Mouse (Mus musculus): ENCODE measurements around the gene Dag1. TPM values are rescaled to one million over a fixed set of nuclear protein-coding genes. Genes with fewer than 3 reads are reported as not detected.
"Not testable (repeated sequence)": the region's sequence is repeated elsewhere in the genome, so short reads cannot be mapped to it uniquely, and the experiment has no call there.

The Dag1 gene
- total RNA-seq, 2 experiments from 2014 or later, result 320 to 353 TPM

GRCm38 (mm10) chr9:108196920-108197677 is 66.7 kb downstream of the Dag1 start:
- intact Hi-C loops (cut with DNase I), result no loop called here
- DNase-seq, result no peak

- intact Hi-C loops (cut with DNase I); DNase-seq: not testable (repeated sequence)
Measured at GRCm38 (mm10) chr9:108196222-108196621, 67.5 kb downstream of the Dag1 start.

- DNase-seq, result peak; percentile 61 to 64
- intact Hi-C loops (cut with DNase I), result no loop called here
Measured at GRCm38 (mm10) chr9:108189787-108190679, 73.7 kb downstream of the Dag1 start, which contains the start of gene Bsn. Bsn (minus strand) TSS chr9:108190384.

GRCm38 (mm10) chr9:108189488-108189786 is 74.3 kb downstream of the Dag1 start:
- DNase-seq, result no peak
- intact Hi-C loops (cut with DNase I), result no loop called here

- intact Hi-C loops (cut with DNase I), result no loop called here
- no peak for DNase-seq
Measured at GRCm38 (mm10) chr9:108189023-108189422, 74.7 kb downstream of the Dag1 start.

GRCm38 (mm10) chr9:108188511-108188910 is 75.2 kb downstream of the Dag1 start:
- no peak for DNase-seq
- intact Hi-C loops (cut with DNase I), result no loop called here

- intact Hi-C loops (cut with DNase I), result no loop called here
- no peak for DNase-seq
Measured at GRCm38 (mm10) chr9:108187616-108188015, 76.1 kb downstream of the Dag1 start.

- intact Hi-C loops (cut with DNase I), result no loop called here
- DNase-seq, result no peak
Measured at GRCm38 (mm10) chr9:108185786-108186185, 78.0 kb downstream of the Dag1 start.

- intact Hi-C loops (cut with DNase I), result no loop called here
Measured at GRCm38 (mm10) chr9:108183531-108183994, 80.2 kb downstream of the Dag1 start.

GRCm38 (mm10) chr9:108182806-108183506 is 80.8 kb downstream of the Dag1 start:
- DNase-seq, result no peak
- intact Hi-C loops (cut with DNase I), result no loop called here

More at GRCm38 (mm10) chr9:108183531-108183994, 80.2 kb downstream of the Dag1 start:
- DNase-seq, result no peak

GRCm38 (mm10) chr9:108178391-108178790 is 85.4 kb downstream of the Dag1 start:
- intact Hi-C loops (cut with DNase I), result no loop called here
- DNase-seq, result no peak

- intact Hi-C loops (cut with DNase I), result no loop called here
Measured at GRCm38 (mm10) chr9:108175116-108175838, 88.5 kb downstream of the Dag1 start.

GRCm38 (mm10) chr9:108172777-108173350 is 90.9 kb downstream of the Dag1 start:
- no peak for DNase-seq
- intact Hi-C loops (cut with DNase I), result no loop called here

More at GRCm38 (mm10) chr9:108175116-108175838, 88.5 kb downstream of the Dag1 start:
- no peak for DNase-seq

GRCm38 (mm10) chr9:108169751-108170150 is 94.0 kb downstream of the Dag1 start:
- DNase-seq, result no peak

GRCm38 (mm10) chr9:108165143-108165542 is 98.6 kb downstream of the Dag1 start:
- intact Hi-C loops (cut with DNase I), result no loop called here

More at GRCm38 (mm10) chr9:108169751-108170150, 94.0 kb downstream of the Dag1 start:
- intact Hi-C loops (cut with DNase I), result no loop called here

GRCm38 (mm10) chr9:108163646-108164284 is 100.0 kb downstream of the Dag1 start:
- intact Hi-C loops (cut with DNase I), result no loop called here
- DNase-seq, result no peak

More at GRCm38 (mm10) chr9:108165143-108165542, 98.6 kb downstream of the Dag1 start:
- DNase-seq, result no peak

- intact Hi-C loops (cut with DNase I), result no loop called here
- no peak for DNase-seq
Measured at GRCm38 (mm10) chr9:108157891-108158290, 105.9 kb downstream of the Dag1 start.

GRCm38 (mm10) chr9:108157451-108157850 is 106.3 kb downstream of the Dag1 start:
- intact Hi-C loops (cut with DNase I), result no loop called here
- DNase-seq, result no peak

GRCm38 (mm10) chr9:108156786-108157185 is 107.0 kb downstream of the Dag1 start:
- no peak for DNase-seq
- intact Hi-C loops (cut with DNase I), result no loop called here

Measured in heart, postnatal 36 days (tissue).